Mouse (Mus musculus): ENCODE data around the gene Ankrd44.

GRCm38 (mm10) chr1:54914387-54914786, 11.8 kb downstream of the Ankrd44 start:
- no peak for TF ChIP-seq CTCF (IDR thresholded peaks at IDR 0.05; ENCODE audit: low read depth, low read length)
- TF ChIP-seq TAL1 (conservative IDR thresholded peaks at IDR 0.05; ENCODE audit: low read depth, low read length) = no peak
- TF ChIP-seq POLR2AphosphoS5 (IDR thresholded peaks at IDR 0.05; ENCODE audit: insufficient replicate concordance, low read depth, low read length) = no peak
- no peak for TF ChIP-seq GATA1 (IDR thresholded peaks at IDR 0.05; ENCODE audit: borderline replicate concordance, low read length)

Measured in G1E (cell line).